Mouse (Mus musculus) midbrain, embryonic 16.5 days (tissue): ENCODE measurements around the gene Lrp5. TPM values are rescaled to one million over a fixed set of nuclear protein-coding genes. Genes with fewer than 3 reads are reported as not detected.
"Not testable (repeated sequence)": the region's sequence is repeated elsewhere in the genome, so short reads cannot be mapped to it uniquely, and the experiment has no call there.

ENCODE experiments used
- ATAC-seq: fragments of 200-750 bp; cut with Nextera tagmentation; 2 replicates; pipeline ENCODE4 v1.8.0; 2017; ENCODE audit warnings: moderate TSS enrichment
- H3K27ac ChIP-seq: fragments of 300-500 bp; sonication (generic); 2 replicates; pipeline ENCODE4 v1.5.1; 2014; ENCODE audit warnings: mild to moderate bottlenecking, low read length, mixed read lengths
- H3K27me3 ChIP-seq: fragments of 300-500 bp; sonication (generic); 2 replicates; pipeline ENCODE4 v1.6.1; 2014; ENCODE audit warnings: low read depth, low read length, mixed read lengths; ENCODE audit not compliant: control insufficient read depth, insufficient read depth
- H3K36me3 ChIP-seq: fragments of 300-500 bp; sonication (generic); 2 replicates; pipeline ENCODE4 v1.6.1; 2014; ENCODE audit warnings: mild to moderate bottlenecking, low read length, moderate library complexity, mixed read lengths; ENCODE audit not compliant: control insufficient read depth, insufficient read depth
- H3K4me1 ChIP-seq: fragments of 300-500 bp; sonication (generic); 2 replicates; pipeline ENCODE4 v1.6.1; 2014; ENCODE audit warnings: mild to moderate bottlenecking, low read length, mixed read lengths; ENCODE audit not compliant: control insufficient read depth, insufficient read depth
- H3K4me2 ChIP-seq: fragments of 300-500 bp; sonication (generic); 2 replicates; pipeline ENCODE4 v1.6.1; 2014; ENCODE audit warnings: mild to moderate bottlenecking, low read length, mixed read lengths
- H3K4me3 ChIP-seq: fragments of 300-500 bp; sonication (generic); 2 replicates; pipeline ENCODE4 v1.5.1; 2014; ENCODE audit warnings: low read depth, mild to moderate bottlenecking, low read length, moderate library complexity, mixed read lengths
- H3K9ac ChIP-seq: fragments of 300-500 bp; sonication (generic); 2 replicates; pipeline ENCODE4 v1.6.1; 2014; ENCODE audit warnings: low read depth, low read length, mixed read lengths
- H3K9me3 ChIP-seq: fragments of 300-500 bp; sonication (generic); replicated peaks from 2 replicates; pipeline ENCODE4 v1.6.1; 2014; ENCODE audit warnings: mild to moderate bottlenecking, low read length, mixed read lengths; ENCODE audit not compliant: control insufficient read depth, poor library complexity, severe bottlenecking
- WGBS: fragments of 180-500 bp; shearing (Covaris S2); extraction: QIAGEN DNeasy Blood & Tissue Kit; methylation state at CpG from one replicate; pipeline ENCODE4 v1.1.7; 2014; 5-methylcytosine and 5-hydroxymethylcytosine counted together
- polyA plus RNA-seq: library from polyadenylated mRNA; unstranded; fragments of >200 nt; fragmentation: Nextera tagmentation; extraction: Ambion mirVana; gene quantifications from 2 replicates; pipeline ENCODE4 v1.2.1, GENCODE M21; 2015

The Lrp5 gene
- polyA plus RNA-seq, 1 experiment from 2014 or later: 0.89 TPM

DNA sequence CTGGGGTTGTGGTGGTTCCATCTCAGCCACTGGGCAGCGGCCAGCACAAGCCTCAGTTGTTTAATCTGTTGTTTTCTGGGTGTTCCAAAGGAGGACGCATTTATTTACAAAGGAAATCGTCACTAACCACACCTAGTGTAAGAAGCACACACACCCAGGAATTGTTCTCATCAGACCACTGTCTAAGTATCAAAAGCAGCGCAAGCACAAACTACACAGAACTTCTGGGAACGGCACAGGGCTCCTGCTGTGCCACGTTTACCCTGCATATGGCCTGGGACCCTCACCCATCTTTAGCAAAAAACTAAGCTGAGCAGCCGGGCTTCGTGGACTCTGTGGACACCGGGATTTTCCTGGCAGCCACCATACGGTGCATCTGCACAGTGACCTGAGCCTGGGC, 17.8 kb downstream of the Lrp5 start:
- no peak overlapping the region for H3K4me3 ChIP-seq
- no peak for ATAC-seq
- no peak overlapping the region for H3K4me2 ChIP-seq
- no peaks in the 10 kb centered on the region for H3K36me3 ChIP-seq
- no peaks in the 10 kb centered on the region for H3K27me3 ChIP-seq
- no peaks in the 10 kb centered on the region for H3K9me3 ChIP-seq
- no peaks in the 10 kb centered on the region for H3K4me1 ChIP-seq
- H3K27ac ChIP-seq: no peak overlapping the region
- 83% methylated on average over 10 of the region's 10 CpGs for WGBS
- no peak overlapping the region for H3K9ac ChIP-seq

DNA sequence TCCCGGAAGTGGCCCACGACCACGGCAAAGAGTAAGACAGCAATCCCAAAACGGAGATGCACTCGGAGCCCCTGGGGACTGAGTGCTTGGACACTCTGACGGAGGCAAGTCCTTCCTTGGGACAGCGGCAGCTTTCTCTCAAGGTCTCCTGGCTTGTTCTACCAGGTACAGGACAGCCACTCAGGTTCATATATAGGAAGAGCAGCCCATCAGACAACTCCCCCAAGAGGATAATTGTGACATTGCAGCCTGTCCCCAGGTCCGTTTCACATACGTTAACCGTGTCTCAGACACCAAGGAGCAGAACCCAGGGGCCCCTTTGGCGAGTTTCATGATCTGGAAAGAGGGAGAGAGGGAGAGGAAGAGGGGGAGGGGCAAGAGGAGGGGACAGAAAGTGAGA, 18.4 kb downstream of the Lrp5 start:
- Histone ChIP-seq H3K27ac (no peak overlapping the region), H3K9me3 (no peaks in the 10 kb centered on the region), H3K4me2 (no peak overlapping the region), H3K9ac (no peak overlapping the region), H3K36me3 (no peaks in the 10 kb centered on the region), H3K27me3 (no peaks in the 10 kb centered on the region), H3K4me1 (no peaks in the 10 kb centered on the region), H3K4me3 (no peak overlapping the region)
- ATAC-seq: no peak
- WGBS: 79% methylated on average over 11 of the region's 11 CpGs

DNA sequence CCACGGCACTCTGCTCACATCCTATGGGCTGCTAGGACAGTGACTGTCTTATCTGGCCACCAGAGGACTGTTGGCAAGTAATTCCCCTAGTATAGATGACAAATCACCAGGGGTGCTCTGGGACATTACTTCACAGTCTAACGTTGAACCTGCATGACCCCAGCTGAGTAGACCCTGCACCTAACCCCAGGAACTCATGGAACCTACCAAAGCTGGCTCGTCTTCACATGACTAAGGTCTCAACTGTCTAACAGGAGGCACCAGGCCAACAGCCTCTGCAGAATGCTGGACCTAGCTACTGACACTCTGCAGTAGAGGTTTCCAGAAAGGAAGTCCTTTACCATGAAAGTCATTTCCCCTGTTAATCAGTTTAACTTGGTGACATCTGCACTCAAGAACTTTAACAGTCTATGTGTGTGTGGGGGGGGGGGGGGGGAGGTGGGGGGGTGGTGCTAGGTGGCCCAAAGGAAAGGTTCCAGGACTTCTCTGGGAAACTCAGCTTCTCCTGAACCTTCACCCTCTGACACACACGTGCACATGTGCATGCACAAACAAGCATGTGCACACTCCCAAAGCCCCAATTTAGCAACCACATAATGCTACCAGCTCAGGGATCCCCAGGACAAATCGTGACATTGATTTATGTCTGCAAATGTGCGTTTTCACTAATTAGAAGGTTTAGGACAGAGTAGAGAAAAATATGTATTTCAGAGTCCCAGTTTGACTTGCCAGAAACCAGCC, 19.0 kb downstream of the Lrp5 start:
- Histone ChIP-seq H3K27ac (no peak overlapping the region), H3K27me3 (no peaks in the 10 kb centered on the region), H3K36me3 (no peaks in the 10 kb centered on the region), H3K4me2 (no peak overlapping the region), H3K9me3 (no peaks in the 10 kb centered on the region), H3K4me1 (no peaks in the 10 kb centered on the region), H3K4me3 (no peak overlapping the region), H3K9ac (no peak overlapping the region)
- no peak for ATAC-seq
- 87% methylated on average over 6 of the region's 6 CpGs for WGBS

DNA sequence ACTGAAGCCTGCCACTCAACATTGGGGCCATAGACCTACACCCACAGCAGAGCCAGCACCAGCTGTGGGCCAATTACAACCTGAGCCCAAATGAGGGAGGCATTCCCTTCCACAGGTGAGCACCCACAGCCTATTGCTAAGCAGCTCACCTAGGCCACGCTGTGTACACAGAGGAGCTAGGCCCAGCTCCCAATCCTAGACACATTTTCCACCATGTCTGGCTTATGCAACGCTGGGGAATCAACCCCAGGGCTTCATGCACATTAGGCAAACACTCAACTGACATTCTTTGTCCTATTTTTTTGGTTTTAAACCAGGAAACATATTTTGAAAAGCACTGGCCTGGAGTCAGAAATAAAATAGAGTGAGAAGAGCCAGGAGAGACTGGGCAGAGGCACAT, 19.7 kb downstream of the Lrp5 start:
- WGBS: 94% methylated on average over 2 of the region's 2 CpGs
- Histone ChIP-seq H3K27ac (no peak overlapping the region), H3K27me3 (no peaks in the 10 kb centered on the region), H3K4me2 (no peak overlapping the region), H3K4me3 (no peak overlapping the region), H3K9ac (no peak overlapping the region), H3K36me3 (no peaks in the 10 kb centered on the region), H3K4me1 (no peaks in the 10 kb centered on the region), H3K9me3 (no peaks in the 10 kb centered on the region)
- ATAC-seq: no peak

DNA sequence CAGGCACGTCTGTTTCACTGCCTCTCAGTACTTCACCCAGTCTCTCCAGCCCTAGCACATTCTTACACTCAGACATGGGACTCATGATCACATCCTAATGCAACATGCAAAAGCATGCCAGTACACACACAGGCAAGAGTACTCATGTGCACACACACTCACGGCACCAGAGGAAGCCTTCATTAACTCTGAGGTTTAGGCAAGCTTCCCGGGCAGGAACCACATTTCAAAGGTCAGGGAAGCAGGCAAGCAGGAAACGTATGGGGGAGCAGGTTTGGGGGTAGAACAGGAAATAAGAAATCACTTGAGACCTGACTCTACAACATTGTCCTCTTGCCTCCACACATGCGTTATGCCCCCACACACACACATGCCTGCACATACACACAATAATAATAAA, 20.9 kb downstream of the Lrp5 start:
- Histone ChIP-seq H3K27ac (no peak overlapping the region), H3K9ac (no peak overlapping the region), H3K4me2 (no peak overlapping the region), H3K4me3 (no peak overlapping the region), H3K4me1 (no peaks in the 10 kb centered on the region), H3K9me3 (no peaks in the 10 kb centered on the region), H3K36me3 (no peaks in the 10 kb centered on the region), H3K27me3 (no peaks in the 10 kb centered on the region)
- WGBS: 70% methylated on average over 5 of the region's 5 CpGs
- no peak for ATAC-seq

DNA sequence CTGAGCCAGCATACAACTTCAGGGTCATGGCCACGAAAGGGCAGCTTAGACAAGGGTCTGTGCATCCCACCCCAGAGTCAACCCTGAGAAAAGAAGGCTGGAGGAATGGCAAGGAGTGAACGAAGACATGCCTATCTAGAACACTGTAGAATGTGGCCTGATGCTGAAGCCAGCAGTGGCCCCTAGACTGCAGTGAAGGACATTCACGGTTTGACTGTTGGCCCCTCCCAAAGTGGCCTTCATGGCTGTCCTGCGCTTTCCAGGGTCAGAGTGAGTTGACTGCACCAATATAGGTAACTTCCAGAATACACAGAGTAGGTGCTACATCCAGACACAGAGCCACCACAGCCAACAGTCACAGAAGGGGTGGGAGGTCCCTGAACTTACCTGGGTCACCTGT, 28.4 kb downstream of the Lrp5 start:
- Histone ChIP-seq H3K27ac (no peak overlapping the region), H3K9ac (no peak overlapping the region), H3K36me3 (0 out of 2 replicates have a peak, but pooled peaks cover 2% of the 10 kb centered on the region), H3K4me3 (no peak overlapping the region), H3K4me1 (no peaks in the 10 kb centered on the region), H3K27me3 (no peaks in the 10 kb centered on the region), H3K9me3 (no peaks in the 10 kb centered on the region), H3K4me2 (no peak overlapping the region)
- WGBS: 92% methylated on average over 4 of the region's 4 CpGs
- no peak for ATAC-seq

DNA sequence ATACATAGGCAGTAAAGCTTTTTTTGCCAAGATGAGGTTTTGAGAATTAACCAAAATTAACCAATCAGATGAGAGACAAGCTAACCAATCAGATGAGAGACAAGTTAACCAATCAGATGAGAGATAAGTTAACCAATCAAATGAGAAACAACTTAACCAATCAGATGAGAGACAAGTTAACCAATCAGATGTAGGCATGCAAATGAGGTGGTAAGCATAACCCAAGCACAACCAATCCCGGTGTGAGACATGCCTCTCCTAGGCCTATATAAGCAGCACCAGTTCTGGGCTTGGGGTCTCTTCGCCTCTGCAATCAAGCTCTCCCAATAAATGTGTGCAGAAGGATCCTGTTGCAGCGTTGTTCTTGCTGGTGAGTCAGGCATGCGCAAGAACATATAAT, 29.3 kb downstream of the Lrp5 start:
- H3K9me3 ChIP-seq, H3K4me2 ChIP-seq, H3K4me3 ChIP-seq, H3K4me1 ChIP-seq, H3K9ac ChIP-seq, H3K27ac ChIP-seq, H3K27me3 ChIP-seq, ATAC-seq, H3K36me3 ChIP-seq: not testable (repeated sequence)
- over 99% methylated on average over 4 of the region's 4 CpGs for WGBS

DNA sequence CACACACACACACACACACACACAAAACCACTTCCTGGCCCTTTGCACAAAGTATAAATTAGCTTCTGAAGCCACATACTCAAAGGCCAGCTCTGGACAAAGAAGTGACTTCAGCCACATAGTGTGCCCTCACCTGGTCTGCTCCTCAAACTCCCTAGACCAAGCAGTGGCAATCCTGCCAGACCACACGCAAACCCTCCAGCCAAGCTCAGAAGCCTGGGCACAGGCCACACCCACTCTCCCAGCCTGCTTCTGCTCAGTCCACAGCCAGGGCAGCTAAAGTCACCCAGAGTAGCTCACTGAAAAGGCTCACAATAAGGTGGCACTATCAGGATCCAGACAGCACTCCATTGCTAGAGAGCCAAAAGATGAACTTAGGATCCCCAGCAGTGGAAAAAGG, 30.2 kb downstream of the Lrp5 start:
- no peak for ATAC-seq
- Histone ChIP-seq H3K4me2 (no peak overlapping the region), H3K27me3 (no peaks in the 10 kb centered on the region), H3K9me3 (no peaks in the 10 kb centered on the region), H3K9ac (no peak overlapping the region), H3K4me3 (no peak overlapping the region), H3K36me3 (peaks cover 6% of the 10 kb centered on the region), H3K27ac (no peak overlapping the region), H3K4me1 (no peaks in the 10 kb centered on the region)
- WGBS: 88% methylated on average over 1 of the region's 1 CpGs

DNA sequence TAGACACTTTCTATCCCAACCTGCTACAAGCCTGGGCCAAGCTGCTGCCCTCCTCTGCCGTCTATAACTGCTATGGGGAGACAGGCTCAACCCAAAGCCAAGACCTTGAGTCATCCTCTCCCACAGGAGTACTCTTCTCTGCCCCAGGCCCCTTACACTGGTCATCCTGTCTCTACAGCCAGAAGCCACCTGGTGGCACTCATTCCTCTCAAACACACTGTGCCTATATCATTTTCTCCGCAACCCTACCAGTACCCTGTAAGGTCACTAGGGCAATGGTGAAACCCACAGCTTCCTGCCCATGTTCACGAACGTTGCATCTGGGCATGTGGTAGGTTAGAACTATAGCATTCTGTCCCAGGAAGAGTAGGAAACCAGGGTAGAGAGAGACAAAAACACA, 31.4 kb downstream of the Lrp5 start:
- 85% methylated on average over 4 of the region's 4 CpGs for WGBS
- no peaks in the 10 kb centered on the region for H3K9me3 ChIP-seq
- H3K27ac ChIP-seq: no peak overlapping the region
- H3K36me3 ChIP-seq: peaks cover 7% of the 10 kb centered on the region
- no peaks in the 10 kb centered on the region for H3K27me3 ChIP-seq
- H3K4me1 ChIP-seq: no peaks in the 10 kb centered on the region
- no peak for ATAC-seq
- H3K9ac ChIP-seq: no peak overlapping the region
- H3K4me2 ChIP-seq: no peak overlapping the region
- no peak overlapping the region for H3K4me3 ChIP-seq
